Mouse (Mus musculus) layer of hippocampus, postnatal 10 days (tissue): ENCODE measurements at regions not wholly inside any gene's neighbourhood (a gene's known extent, or its start where the extent isn't known, plus 50 kb on each side); places are given as distances from the start of the nearest gene placed in this dataset.

Source experiments
- DNase-seq, 2 experiments: peaks; one replicate each; pipeline ENCODE4 v3.0.0; 2021; ENCODE audit warnings: low spot score in 2 of 2

DNA sequence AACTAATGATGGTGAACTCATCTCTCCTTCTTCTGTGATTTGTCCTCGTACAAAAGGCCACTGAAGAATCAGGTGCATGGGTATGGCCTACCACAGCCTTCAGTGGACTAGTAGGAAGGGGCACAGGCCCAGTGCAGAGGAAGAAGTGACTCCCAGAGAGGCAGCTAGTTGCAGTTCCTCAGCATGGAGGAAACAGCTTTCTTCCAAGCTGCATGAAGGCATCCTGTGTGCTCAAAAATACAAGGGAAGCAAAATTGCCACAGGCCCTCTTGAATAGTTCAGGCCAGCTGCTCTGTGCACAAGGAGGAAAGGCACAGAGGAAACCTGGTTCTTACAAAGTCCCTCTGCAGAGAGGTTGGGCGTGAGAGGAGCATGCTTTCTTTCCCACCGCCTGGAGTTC is 322.7 kb upstream of the Nrp1 start:
- peak; percentile 8 to 13 for DNase-seq

DNA sequence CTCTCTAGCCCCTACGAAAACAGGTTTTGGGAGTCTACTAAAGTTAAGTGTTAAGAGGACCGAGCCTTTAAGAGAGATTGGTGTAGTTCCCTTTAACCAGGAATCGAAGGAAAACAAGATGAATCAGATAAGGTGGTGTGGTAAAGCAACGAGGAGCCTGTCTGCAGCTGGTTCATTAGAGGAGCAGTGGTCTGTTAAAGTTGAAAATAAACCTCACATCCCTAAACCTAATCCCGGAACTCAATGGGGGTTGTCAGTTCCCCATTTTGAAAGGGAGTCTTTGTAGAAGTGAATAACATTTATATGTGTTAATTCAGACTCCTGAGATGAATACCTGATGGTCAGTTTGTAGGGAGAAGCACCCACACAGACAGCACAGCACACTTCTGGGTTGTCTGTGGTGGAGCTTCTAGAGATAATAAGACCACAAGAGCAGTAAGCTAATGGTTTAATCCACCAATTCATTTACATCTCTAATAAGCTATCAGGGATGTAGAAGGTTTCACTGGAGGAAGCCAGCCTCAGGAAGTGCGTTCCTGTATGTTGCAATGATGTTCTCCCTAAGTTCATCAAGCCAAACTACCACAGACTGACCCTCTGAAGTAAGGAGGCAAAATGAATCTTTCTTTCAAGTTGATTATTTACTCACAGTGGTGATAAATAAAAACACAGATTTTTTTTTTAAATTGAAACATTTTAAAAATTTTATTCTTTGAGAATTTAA is 318.9 kb upstream of the Nrp1 start:
- DNase-seq, result no peak

DNA sequence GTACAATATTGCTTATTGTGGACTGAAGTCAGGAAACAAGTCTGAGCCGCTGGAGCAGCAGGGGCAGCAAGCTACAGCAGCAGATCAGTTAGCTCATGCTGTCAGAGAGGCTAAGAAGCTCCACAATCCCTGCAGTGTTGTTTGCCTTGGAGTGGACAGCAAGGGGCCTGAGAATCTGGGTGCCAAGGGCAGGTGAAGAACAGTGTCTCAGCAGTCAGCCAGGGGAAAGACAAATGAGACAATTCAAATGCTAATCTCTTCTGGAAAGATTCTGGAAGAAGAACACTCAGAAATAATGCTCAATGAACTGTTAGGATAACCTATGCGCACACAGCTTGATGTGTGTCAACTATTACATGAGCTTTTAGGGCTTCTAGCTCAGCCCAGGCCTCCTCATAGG is 315.5 kb upstream of the Nrp1 start:
- DNase-seq, result no peak

DNA sequence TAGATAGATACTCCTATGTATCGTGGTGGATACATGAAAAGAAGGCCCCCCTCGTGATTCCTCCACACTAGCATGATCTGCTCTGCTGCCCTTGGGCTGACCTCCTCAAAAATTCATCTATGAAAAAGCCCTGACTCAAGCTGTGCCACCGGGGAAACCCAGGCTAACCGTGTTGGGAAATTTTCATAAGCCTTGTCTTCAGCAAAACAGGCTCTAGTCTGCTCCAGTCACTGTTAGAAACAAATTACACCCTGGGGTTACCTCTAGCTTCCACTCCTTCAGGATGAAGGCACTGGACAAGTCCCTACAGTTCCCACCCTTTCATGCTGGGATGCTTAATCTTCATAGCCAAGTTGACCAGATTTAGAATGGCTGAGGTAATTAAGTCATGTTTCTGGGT is 315.0 kb upstream of the Nrp1 start:
- DNase-seq, result no peak

DNA sequence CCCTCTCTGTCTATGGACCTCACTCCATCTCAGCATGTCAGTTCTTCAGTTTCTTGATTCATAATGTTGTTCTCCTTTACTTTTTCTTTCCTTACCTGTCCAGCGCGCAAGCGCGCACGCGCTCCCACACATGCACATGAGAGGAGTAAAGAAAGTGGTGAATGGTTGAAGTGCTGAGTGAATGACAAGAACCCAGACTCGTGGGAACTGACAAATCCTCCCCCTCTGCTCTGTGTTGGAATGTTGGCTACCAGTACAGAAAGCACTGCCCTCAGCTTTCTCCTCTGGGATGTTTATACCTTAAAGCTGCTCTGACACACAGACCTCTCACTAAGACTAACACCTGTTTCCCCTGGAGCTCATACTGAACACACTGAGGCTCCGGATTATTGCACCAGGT is 302.2 kb upstream of the Nrp1 start:
- no peak for DNase-seq

DNA sequence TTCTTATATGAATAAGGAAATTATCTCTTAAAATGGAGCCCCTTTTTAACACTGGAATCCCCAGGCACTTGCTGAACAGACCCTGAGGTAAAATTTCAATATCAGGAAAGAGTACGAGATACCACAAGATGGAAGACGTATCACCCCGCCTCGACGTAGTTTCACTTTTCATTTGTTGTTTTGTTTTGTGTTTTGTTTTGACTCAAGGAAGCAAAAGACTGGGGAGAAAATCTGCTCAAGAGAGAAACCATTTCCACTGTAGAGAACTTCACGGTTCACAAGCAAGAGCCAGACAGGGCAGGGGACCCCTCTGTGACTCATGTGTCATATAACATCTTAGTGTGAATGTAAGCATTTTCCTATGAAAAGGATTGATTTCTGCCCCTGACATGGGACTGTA is 300.6 kb upstream of the Nrp1 start:
- DNase-seq, result no peak

DNA sequence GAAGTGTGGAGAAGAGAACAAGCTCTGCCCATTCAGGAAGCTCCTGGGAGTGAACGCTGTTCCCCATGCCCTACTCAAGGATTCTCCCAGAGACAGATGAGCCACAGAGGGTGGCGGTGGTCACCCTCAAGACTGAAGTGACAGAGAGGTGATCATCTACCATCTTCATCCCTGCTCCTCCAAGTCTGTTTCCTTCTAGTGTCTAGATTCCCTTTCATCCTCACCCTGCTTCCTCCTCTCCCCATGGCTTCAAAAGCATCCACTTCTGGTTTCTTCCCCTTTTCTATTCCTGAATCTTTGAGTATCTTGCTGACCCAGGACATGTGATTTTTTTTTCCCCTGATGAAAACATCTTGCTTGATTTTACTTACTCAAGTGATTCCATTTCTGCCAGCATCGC is 298.6 kb upstream of the Nrp1 start:
- no peak for DNase-seq

DNA sequence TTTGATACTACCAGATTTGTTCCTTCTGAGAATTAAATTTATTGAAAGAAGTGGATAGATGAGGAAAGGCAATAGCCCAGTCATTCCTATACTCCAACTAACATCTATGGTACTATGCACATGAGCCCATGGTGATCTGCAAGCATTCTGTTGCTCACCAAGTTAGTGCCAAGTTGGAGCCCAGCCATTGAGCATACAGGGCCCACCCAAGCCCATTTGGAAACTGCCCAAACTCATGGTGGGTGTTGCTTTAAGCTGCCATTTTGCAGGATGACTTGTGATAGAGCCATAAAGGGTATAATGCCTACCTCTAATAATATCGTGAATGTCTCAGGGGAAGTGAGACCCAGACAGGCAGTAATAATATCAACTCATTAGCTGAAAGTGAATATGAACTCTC is 294.2 kb upstream of the Nrp1 start:
- DNase-seq, result no peak

DNA sequence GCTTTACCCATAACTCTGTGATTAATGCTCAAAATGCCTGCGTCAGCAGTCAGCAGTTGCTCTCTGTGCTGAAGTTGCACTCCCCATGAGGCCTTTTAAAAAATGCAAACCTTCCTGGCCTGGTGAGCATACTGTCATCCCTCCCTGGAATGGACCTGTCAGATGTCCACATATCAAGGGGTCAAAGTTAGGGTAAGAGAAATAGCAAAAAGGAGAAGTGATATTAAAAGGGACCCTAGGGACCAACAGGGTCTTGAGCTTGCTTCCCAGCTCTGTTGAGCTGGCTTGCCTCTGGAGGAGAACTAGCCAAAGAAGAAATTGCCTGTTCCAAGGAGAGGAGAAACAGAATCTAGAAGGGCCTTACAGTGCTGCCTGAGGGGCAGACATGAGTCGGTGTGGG is 293.3 kb upstream of the Nrp1 start:
- DNase-seq, result no peak

DNA sequence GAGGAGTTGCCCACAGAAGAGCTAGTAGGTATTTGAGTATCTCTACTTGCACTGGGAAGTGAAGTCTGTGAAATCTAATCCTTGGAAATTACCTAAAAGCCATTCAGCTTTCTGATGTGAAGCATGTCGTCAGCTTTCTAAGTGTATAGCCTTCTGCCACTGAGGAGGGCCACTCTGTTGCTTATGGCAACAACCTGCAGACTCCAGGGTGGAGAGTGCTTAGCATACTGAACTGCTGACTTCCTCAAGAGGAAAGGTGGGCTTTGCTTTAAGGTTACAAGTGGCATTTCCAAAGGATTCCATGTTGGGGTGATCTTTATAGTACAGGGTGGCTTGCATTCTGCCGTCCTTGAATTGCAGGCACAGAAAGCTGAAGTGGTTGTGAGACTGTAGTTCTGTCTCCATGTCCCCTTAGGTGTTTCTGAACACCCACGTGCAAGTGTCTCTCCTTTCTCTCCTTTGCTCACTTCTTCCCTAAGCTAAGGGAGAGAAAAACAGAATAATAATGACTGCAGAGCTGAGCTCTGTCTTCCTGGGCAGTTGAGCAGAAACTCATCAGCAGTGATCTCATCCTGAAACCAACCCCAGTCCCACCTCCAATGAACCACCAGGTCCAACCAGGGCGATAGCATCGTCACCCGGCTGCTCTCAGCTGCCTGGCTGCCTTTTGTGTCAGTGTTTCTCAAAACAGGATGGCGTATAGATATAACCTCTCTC is 292.3 kb upstream of the Nrp1 start:
- DNase-seq, result no peak

DNA sequence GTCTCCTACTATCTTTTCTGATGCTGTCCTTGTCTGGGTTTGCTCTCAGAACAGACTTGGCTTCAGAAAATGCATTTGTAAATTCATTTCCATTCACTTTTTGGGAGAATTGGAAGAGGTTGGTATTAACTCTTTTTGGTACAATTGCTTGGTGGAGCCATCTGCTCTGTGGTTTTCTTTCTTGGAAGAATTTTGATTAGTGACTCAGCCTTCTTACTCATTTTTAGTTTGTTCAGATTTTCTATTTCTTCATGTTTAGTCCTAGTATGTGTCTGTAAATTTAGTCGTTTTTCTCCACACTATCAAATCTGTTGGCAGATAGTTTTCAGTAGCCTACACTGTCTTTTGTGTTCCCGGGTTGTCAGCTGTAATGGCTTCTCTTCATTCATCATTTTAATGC is 288.7 kb upstream of the Nrp1 start:
- no peak for DNase-seq

DNA sequence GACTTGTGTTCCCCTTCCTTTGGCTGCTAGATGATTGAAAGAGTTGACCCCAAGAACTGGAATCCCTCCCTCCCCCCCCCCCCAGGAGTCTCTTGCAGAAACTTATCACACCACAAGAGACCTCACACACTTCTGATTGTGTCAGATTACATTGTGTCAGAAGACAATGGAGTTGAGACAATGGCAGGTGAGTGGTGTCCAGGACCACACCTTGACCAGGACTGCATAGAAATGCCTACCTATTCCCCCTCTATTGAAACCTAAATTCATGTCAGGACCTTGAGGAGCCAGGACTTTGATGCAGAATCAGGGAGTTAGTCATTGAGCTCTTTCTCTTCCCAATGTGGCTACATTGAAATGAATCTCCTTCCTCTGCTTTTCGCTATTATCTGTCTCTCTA is 282.8 kb upstream of the Nrp1 start:
- DNase-seq, result no peak

DNA sequence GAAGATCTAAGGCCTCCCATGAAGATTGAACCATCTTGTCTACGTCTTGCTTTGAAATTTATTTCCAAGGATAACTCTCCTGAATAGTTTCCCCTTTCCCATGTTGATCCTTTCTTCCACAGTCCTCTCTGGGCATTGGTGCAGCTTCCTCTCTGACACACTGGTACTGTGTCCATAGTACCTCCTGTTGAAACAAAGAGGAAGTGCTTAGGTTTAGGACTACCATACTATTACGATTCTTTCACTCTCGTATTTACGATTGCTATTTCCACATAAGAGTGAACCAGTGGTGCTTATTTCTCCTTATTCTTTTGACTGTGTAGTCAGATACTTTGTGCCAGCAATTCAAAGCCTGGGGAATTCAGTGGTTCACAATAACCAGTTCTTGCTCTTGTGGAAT is 282.2 kb upstream of the Nrp1 start:
- DNase-seq, result no peak

DNA sequence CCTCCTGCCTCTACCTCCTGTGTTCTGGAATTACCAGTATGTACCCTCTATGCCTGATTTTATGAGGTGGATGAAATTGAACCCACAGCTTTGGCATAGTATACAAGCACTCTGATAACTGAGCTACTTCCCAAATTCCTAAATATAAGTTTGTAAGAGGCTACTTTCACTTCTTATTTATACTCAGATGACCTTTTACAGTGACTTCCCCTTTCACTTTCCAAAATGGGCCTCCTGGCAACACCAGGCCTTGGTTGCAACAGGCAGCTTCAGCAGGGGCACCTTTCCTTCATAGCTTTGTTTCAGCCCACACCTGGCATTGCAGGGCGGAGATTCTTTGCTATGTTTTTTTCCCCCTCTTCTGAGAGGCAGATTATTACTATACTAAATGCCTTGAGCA is 279.7 kb upstream of the Nrp1 start:
- DNase-seq, result no peak

DNA sequence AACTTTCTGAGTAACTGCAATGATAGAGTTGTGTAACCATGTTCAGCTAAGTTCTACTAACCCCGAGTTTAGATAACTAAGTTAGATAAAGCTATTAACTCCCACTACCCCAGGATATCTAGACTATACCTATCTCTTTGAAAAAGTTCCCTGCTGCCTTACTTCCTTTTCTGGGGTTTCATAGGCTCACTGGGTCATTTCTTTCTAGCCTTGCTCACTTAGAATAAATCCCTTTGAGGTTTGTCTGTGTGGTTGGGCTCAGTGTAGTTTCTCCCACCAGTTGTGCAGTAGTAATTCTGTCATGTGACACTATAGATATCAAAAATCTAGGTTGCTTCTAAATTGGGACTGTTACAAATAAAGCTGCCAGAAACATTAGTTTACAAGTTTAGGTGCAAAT is 272.6 kb upstream of the Nrp1 start:
- DNase-seq, result no peak

DNA sequence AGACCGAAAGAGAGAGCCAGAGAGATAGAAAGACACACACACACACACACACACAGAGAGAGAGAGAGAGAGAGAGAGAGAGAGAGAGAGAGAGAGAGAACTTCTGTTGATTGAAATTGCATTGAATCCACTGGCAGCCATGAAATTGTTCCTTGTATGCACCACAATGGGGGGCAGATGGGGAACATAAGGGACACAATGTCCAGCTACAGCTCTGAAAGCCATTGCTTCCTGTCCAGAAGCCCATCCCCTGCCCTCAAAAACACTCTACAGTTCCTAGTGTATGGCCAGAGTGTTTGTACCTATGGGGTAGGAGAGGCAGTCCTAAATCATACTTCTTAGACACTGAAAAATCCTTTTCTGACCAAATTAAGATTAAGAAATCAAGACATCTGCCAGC is 270.9 kb upstream of the Nrp1 start:
- DNase-seq, result no peak

DNA sequence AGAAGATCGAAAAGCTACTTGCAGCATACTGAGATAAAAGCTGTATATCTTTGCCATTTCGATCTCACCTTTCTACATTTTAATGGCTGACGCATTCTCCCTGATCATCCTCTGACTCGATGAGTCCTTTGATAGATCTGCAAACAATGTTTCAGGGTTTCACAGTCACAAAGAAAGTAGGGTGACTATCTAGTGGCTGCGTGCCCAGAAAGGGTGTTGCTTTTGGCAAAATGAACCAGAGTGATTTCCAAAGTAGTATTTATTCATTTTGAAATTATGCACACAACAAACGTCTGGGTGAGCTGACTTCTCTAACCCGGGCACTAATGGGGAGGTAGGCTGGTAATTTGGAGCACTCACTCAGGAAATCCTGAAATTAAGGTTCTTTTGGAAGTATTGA is 265.6 kb upstream of the Nrp1 start:
- peak; percentile 17 to 34 for DNase-seq

DNA sequence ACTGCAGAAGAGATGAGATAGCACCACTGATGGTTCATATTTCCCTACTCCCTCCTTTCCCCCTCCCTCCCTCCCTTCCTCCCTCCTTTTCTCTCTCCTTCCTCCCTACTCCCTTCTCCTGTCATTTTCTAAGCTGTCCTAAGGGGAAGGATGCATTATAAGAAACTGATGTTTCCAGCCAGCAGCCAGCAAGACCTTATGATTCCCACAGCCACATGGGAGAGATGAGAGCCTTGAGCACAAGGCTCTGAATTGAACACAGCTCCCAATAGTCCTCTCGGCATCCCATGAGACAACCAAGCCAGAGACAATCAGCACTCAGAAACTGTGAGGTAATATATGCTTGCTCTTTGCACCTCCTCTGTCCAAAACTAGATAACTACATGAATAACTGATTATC is 263.0 kb upstream of the Nrp1 start:
- no peak for DNase-seq

DNA sequence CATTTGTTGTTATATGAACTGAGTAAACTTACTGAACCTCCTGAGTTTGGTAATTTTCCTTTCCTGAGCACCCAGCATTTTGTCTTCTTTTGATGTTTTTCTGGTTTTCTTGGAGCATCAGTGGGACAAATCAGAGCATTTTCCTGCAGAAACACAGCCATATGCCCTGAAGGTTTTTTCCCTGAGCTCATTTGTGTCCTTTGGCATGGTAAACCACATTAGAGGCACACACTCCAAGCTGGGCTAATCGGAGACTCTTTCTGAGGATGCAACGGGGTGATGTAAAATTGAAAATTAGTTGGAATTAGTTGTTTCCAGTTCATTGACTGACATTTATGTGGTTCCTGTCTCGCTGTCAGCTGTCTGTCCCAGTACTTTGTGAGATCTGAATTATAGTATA is 260.8 kb upstream of the Nrp1 start:
- no peak for DNase-seq

DNA sequence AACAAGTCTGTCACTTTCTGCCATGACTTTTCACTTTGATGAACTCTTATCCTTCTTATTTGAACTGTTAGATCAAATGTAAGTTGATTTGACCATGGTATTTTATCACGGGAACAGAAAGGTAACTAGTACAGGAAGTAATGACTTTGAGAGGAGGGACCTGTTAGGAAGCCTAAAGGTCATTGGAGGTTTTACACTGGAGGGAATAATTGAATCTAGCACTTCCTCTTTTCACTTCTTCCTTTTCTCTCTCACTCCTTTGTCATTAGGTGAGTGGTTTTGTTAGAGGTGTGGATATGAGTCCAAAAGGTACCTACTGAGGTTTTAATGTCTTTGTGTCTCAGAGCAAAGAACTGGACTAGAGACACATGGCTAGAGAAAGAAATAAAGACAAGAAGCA is 255.0 kb upstream of the Nrp1 start:
- DNase-seq, result no peak

DNA sequence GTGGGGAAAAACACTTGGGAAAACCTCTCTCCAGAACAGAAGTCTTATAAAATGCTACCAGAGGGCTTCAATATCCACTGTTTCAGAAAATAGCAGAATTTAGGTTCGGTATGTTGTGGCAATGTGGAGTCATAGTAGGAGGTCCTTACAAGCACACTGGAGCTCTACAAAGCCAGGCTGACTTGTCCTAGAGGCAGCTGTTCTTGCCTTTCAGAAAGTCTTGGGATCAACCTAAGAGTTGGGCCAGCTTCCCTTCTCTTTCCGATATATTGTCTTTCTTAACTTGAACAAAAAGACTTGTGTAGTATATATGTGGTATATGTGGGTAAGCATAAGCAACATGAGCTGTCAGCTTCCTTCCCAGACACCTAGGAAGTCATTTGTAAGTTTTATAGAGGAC is 251.8 kb upstream of the Nrp1 start:
- no peak for DNase-seq

DNA sequence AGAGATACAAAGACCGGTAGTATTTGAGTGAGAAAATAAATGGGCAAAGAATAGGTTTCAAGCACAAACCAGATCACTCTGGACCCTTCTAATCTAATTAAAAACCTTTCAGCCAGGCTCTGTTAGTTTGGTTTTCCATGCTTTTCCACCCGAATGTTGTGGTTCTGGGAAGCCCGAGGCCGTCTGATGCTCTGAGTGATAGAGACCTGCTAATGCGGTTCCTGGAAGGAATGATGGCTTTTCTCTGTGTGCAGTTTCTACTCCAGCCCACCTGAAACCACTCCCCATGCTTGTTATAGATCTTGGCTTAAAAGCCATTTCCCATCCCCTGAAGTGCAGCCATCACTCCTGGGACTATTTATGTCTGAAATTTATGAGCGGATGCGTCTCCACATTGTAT is 251.4 kb upstream of the Nrp1 start:
- no peak for DNase-seq

DNA sequence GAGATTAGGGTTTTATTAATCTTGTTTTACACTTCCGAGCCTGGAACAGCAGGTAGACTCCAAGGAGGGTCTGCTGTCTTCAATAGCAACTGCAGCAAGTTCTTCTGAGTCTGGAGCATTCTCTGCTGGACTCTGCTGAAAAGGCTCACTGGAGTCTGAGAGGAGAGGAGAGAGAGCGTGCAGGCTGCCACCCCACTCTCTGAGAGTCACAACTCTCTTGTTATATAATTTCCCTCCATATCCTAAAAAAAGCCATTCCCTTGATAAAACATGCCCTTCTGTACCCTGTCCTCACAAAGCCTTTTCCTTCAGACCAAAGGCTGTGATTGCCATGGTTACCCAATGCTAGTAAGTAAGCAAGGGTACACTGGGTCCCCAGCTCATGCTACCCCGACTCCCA is 249.4 kb upstream of the Nrp1 start:
- DNase-seq, result no peak
